Mouse (Mus musculus): ENCODE results near the gene Pcp4l1. TPM values are rescaled to one million over a fixed set of nuclear protein-coding genes. Genes with fewer than 3 reads are reported as not detected.

The Pcp4l1 gene
- polyA plus RNA-seq (2017; shearing (Covaris generic)), result not detected

DNA sequence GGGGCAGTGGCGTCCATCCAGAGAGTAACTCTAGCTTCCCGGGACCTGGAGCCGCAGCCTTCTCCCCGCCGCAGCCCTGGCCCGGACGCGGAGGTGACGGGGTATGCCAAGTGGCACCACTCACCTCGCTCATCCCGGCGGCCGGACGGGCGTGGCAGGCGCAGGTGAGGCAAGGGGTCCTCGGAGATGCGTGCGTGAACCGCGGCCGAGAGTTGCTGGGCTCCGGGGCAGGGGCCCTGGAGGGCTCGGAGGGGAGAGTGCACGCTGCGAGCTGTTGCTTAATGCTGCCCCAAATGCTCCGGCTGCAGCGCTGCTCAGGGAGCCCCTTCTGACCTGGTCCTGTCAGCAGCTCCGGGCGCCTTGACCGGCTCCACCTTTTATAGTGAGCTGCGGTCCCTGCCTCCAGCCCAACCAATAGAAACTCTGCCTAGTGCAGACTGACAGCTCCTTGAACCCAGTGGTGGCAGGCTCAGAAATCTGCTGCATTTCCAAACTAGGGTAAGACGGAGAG, at the start of gene Pcp4l1:
Gene Pcp4l1, minus strand, starts transcription at position 382 of the 511 bp plus-strand sequence.

DNA sequence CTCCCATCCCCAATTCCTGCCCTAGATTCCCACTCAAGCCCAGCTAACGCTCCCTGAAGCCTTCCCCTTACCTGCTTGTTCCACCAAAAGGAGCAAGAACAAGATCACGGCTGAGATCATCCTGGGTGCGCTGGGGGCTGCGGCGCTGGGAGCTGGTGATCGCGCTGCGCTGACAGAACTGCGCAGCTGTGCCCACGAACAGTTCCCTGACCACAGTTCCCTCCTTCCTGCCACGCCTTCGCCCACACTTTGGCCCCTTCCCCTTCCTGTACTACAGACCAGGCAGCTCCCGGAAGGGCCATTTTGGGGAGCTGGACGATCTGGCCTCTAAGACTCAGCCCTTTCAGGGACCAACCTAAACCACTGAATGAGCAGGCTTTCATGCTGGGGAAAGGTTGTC, 38.1 kb upstream of the Pcp4l1 start, which contains the start of gene Fcer1g:
Gene Fcer1g, minus strand, starts transcription at position 240 of the 400 bp plus-strand sequence.

DNA sequence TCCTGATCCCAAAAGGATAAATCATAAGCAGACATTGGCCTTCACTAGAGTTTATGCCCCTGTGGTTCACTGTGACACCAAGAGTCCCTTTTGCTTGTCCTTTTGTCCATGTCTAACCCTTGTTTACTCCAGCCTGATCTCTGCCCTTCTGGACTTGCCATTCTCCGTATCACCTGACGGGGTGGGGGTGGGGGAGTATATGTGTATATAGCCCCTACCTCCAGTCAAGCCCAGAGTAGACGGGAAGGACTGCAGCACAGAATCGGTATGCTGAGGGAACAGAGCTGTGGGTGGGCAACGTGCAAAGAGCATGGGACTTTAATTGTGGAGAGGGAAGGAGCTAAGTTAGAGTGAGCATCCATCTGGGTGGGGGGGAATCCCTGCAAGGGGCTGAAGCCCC, 28.8 kb upstream of the Pcp4l1 start, which contains the start of gene Apoa2:
Gene Apoa2, plus strand, starts transcription at position 198 of the 400 bp plus-strand sequence.

DNA sequence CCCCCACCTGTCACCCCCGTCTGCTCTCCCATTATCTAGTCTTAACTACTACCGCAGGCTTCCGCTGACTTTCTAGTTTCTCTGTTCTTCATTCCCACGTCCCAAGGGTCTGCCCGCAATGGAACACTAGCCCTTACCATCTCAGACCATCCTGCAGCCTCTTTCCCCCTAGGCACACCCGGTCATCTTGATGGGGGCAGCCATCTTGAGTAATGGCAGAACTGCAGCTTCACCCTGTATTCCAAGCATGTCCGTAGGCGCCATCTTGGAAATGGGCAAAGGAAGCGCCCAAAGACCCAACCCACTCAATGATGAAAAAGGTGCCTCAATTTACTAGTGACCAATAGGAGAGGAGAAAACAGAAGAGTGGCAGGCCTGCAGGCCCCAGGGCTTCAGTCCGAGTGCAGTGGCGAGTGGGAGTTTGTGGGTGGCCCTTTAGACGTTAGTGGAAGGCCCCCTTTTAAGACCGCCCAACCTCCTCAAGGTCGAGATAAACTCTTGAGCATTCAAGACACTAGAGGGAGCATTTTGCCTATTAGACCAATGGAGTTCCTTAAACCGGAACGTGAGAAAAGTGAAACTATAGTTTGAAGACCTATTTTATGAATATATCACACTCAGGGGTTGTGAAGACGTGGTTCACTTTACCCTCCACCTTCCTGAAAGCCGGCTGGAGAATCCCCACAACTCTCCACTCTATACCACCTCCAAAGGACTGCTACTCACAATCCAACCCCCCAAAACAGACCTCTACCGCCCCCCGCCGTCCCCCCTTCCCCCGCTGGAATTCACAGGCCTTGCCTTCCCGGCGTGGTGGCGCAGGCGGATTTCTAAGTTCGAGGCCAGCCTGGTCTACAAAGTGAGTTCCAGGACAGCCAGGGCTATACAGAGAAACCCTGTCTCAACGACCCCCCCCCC, 26.4 kb upstream of the Pcp4l1 start, which contains the start of gene Tomm40l:
Gene Tomm40l, minus strand, starts transcription at position 277 of the 918 bp plus-strand sequence.

DNA sequence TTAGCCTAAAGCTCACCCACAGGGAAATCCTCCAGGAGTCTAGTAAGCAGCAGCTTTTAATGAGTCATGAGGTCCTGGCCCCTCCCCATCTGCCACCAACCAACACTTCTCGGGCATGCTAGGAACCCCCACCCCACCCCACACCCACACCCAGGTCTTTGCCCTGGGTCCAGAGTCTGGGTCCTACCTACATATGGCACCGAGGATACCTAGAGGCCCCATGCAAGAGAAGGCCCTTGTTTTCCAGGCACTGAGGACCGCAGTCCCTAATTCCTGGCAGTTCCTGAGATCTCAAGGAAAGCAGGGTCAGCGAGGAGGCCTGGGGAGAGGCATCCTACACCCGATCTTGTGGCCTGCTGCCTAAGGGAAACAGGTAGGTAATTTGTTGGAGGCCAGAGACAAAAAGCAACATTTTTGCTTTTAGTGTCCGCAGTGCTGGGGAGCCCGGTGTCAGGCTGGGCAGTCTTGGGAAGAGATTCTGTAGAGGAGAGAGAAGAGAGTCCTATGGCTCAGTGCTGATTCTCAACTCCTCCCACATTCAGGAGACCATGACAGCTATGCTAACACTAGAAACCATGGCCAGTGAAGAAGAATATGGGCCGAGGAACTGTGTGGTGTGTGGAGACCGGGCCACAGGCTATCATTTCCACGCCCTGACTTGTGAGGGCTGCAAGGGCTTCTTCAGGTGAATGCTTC, 17.9 kb upstream of the Pcp4l1 start, which contains the start of gene Nr1i3:
Gene Nr1i3, plus strand, starts transcription at position 170 of the 696 bp plus-strand sequence.

DNA sequence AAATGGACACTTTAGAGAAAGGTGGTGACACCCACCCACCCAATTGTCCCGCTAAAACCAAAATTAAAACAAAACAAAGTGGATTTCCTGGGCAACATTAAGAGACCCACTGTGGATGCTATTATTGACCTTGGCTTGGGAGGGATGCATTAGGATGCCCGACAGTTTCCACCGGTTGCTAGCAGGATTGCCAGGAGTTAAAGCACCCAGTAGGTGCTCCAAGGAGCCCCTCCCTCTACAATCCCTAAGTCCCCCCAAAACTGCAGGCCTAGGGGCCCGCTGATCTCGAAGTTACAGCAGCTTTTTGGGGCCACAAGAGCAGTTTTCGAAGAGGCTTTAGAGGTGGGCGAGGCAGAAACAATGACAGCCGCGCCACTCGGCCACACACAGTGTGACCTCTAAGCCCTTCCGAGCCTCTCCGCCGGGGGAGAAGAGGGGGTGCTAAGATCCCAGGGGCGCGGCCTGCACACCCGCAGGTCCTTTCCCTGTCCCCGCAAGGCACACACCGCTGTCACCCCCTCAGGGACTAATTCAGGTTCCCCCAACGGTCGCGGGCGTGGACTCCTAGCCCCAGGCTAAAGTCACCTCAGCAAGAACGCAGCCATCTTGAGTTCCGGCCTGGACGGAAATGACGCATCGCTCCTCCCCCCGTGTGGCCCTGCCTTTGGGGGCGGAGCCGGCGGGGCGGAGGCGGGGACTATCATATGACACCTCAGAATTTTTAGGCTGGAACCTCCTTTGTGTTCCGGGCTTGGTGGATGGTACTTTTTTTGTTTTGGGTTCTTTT, 45.9 kb downstream of the Pcp4l1 start, which contains the start of the genes Sdhc and Mpz:
Gene Sdhc, minus strand, starts transcription at position 630 of the 787 bp plus-strand sequence.
Gene Mpz, plus strand, starts transcription at position 738 of the 787 bp plus-strand sequence.

Other genes with a start within 250 kb of the Pcp4l1 start
- gene Fcgr2b, start 219.7 kb downstream of the Pcp4l1 start, polyA plus RNA-seq (2017; shearing (Covaris generic)), result 47.8 TPM
- 0.71 TPM for gene Fcgr4, start 177.3 kb downstream of the Pcp4l1 start, polyA plus RNA-seq (2017; shearing (Covaris generic))
- 1.1 TPM for gene Fcgr3, start 131.3 kb downstream of the Pcp4l1 start, polyA plus RNA-seq (2017; shearing (Covaris generic))
- gene Cfap126, start 82.3 kb downstream of the Pcp4l1 start, polyA plus RNA-seq (2017; shearing (Covaris generic)), result 2.8 TPM
- 112 TPM for gene Sdhc, start 45.7 kb downstream of the Pcp4l1 start, polyA plus RNA-seq (2017; shearing (Covaris generic))
- gene Mpz, start 45.6 kb downstream of the Pcp4l1 start, polyA plus RNA-seq (2017; shearing (Covaris generic)), result not detected
- gene Nr1i3, start 17.7 kb upstream of the Pcp4l1 start, polyA plus RNA-seq (2017; shearing (Covaris generic)), result 0.15 TPM
- 26.0 TPM for gene Tomm40l, start 26.2 kb upstream of the Pcp4l1 start, polyA plus RNA-seq (2017; shearing (Covaris generic))
- not detected for gene Apoa2, start 28.8 kb upstream of the Pcp4l1 start, polyA plus RNA-seq (2017; shearing (Covaris generic))
- gene Fcer1g, start 38.1 kb upstream of the Pcp4l1 start, polyA plus RNA-seq (2017; shearing (Covaris generic)), result not detected
- 0.69 TPM for gene Adamts4, start 54.2 kb upstream of the Pcp4l1 start, polyA plus RNA-seq (2017; shearing (Covaris generic))
- 99.2 TPM for gene Ndufs2, start 55.1 kb upstream of the Pcp4l1 start, polyA plus RNA-seq (2017; shearing (Covaris generic))
- gene B4galt3, start 74.1 kb upstream of the Pcp4l1 start, polyA plus RNA-seq (2017; shearing (Covaris generic)), result 44.1 TPM
- 62.5 TPM for gene Ppox, start 84.9 kb upstream of the Pcp4l1 start, polyA plus RNA-seq (2017; shearing (Covaris generic))
- 51.2 TPM for gene Usp21, start 91.7 kb upstream of the Pcp4l1 start, polyA plus RNA-seq (2017; shearing (Covaris generic))
- gene Ufc1, start 98.8 kb upstream of the Pcp4l1 start, polyA plus RNA-seq (2017; shearing (Covaris generic)), result 55.5 TPM
- 28.1 TPM for gene Dedd, start 132.9 kb upstream of the Pcp4l1 start, polyA plus RNA-seq (2017; shearing (Covaris generic))
- gene Nit1, start 149.4 kb upstream of the Pcp4l1 start, polyA plus RNA-seq (2017; shearing (Covaris generic)), result 26.6 TPM
- 113 TPM for gene Pfdn2, start 149.4 kb upstream of the Pcp4l1 start, polyA plus RNA-seq (2017; shearing (Covaris generic))
- not detected for gene Klhdc9, start 164.5 kb upstream of the Pcp4l1 start, polyA plus RNA-seq (2017; shearing (Covaris generic))
- 0.24 TPM for gene Nectin4, start 173.8 kb upstream of the Pcp4l1 start, polyA plus RNA-seq (2017; shearing (Covaris generic))
- 148 TPM for gene Arhgap30, start 192.7 kb upstream of the Pcp4l1 start, polyA plus RNA-seq (2017; shearing (Covaris generic))
- gene Usf1, start 215.0 kb upstream of the Pcp4l1 start, polyA plus RNA-seq (2017; shearing (Covaris generic)), result 56.8 TPM
- gene Tstd1, start 222.6 kb upstream of the Pcp4l1 start, polyA plus RNA-seq (2017; shearing (Covaris generic)), result not detected
- gene F11r, start 241.3 kb upstream of the Pcp4l1 start, polyA plus RNA-seq (2017; shearing (Covaris generic)), result 0.56 TPM

All from effector memory CD4-positive, alpha-beta T cell, adult 7 months (primary cell).